Mouse (Mus musculus) MEL (cell line): ENCODE results near the gene Fars2. TPM values are rescaled to one million over a fixed set of nuclear protein-coding genes. Genes with fewer than 3 reads are reported as not detected.

Experiments
- DNase-seq: peaks from one replicate; pipeline ENCODE4 v3.0.0; 2011; ENCODE audit warnings: low read depth, low spot score
- H3K27ac ChIP-seq: 2 replicates; pipeline ENCODE4 v1.5.1; 2012; ENCODE audit warnings: low read depth, mild to moderate bottlenecking, control low read depth, low read length, moderate library complexity; ENCODE audit not compliant: control insufficient read depth
- H3K27me3 ChIP-seq, 2 experiments: fragments of 150-350 bp in 1 of 2; sonication (generic) in 1 of 2; 2 replicates each; pipeline ENCODE4 v1.6.1; 2012; ENCODE audit warnings: low read length in 2 of 2, mild to moderate bottlenecking in 2 of 2, improper control_type of control experiment in 1 of 2, moderate library complexity in 1 of 2; ENCODE audit not compliant: insufficient read depth in 2 of 2, control insufficient read depth in 1 of 2
- H3K36me3 ChIP-seq, 2 experiments: 2 replicates each; pipeline ENCODE4 v1.6.1; 2012 to 2014; ENCODE audit warnings: low read length in 2 of 2, improper control_type of control experiment in 1 of 2, inconsistent platforms in 1 of 2, mild to moderate bottlenecking in 1 of 2; ENCODE audit not compliant: insufficient read depth in 2 of 2, control insufficient read depth in 1 of 2
- H3K4me1 ChIP-seq, 2 experiments: fragments of 150-350 bp in 1 of 2; sonication (generic) in 1 of 2; 2 replicates each; pipeline ENCODE4 v1.6.1; 2012; ENCODE audit warnings: low read length in 2 of 2, improper control_type of control experiment in 1 of 2, mild to moderate bottlenecking in 1 of 2; ENCODE audit not compliant: insufficient read depth in 2 of 2, control insufficient read depth in 1 of 2
- H3K4me3 ChIP-seq, 2 experiments: fragments of 150-350 bp in 1 of 2; sonication (generic) in 1 of 2; 2 replicates each; pipeline ENCODE4 v1.5.1; 2012; ENCODE audit warnings: low read depth in 2 of 2, low read length in 2 of 2, mild to moderate bottlenecking in 2 of 2, moderate library complexity in 2 of 2, control low read depth in 1 of 2, improper control_type of control experiment in 1 of 2; ENCODE audit not compliant: control insufficient read depth in 1 of 2, insufficient read depth in 1 of 2
- H3K79me2 ChIP-seq: 2 replicates; pipeline ENCODE4 v1.6.1; 2012; ENCODE audit warnings: mild to moderate bottlenecking, low read length, moderate library complexity; ENCODE audit not compliant: control insufficient read depth, poor library complexity, insufficient read depth
- H3K9ac ChIP-seq: 2 replicates; pipeline ENCODE4 v1.6.1; 2012; ENCODE audit warnings: low read depth, mild to moderate bottlenecking, control low read depth, low read length, moderate library complexity; ENCODE audit not compliant: control insufficient read depth, poor library complexity, severe bottlenecking
- H3K9me3 ChIP-seq: fragments of 150-350 bp; sonication (generic); replicated peaks from 2 replicates; pipeline ENCODE4 v1.6.1; 2012; ENCODE audit warnings: mild to moderate bottlenecking, low read length, improper control_type of control experiment, moderate library complexity; ENCODE audit not compliant: insufficient read depth
- CHD1 ChIP-seq: IDR thresholded peaks from 2 replicates; pipeline ENCODE4 v1.6.1; 2012; ENCODE audit warnings: low read depth, mild to moderate bottlenecking, inconsistent platforms, low read length, improper control_type of control experiment
- EP300 ChIP-seq, 2 experiments: IDR thresholded peaks; 2 replicates each; pipeline ENCODE4 v1.6.1; 2011; ENCODE audit warnings: improper control_type of control experiment in 2 of 2, low read length in 2 of 2, low read depth in 1 of 2, mild to moderate bottlenecking in 1 of 2
- GATA1 ChIP-seq: IDR thresholded peaks from 2 replicates; pipeline ENCODE4 v1.6.1; 2011; ENCODE audit warnings: low read depth, low read length, improper control_type of control experiment
- MAZ ChIP-seq: IDR thresholded peaks from 2 replicates; pipeline ENCODE4 v1.6.1; 2012; ENCODE audit warnings: low read depth, mild to moderate bottlenecking, inconsistent platforms, low read length, improper control_type of control experiment
- MYB ChIP-seq: IDR thresholded peaks from 2 replicates; pipeline ENCODE4 v1.6.1; 2011; ENCODE audit warnings: mild to moderate bottlenecking, low read depth, low read length, improper control_type of control experiment
- NRF1 ChIP-seq: IDR thresholded peaks from 2 replicates; pipeline ENCODE4 v1.6.1; 2014; ENCODE audit warnings: low read depth, mild to moderate bottlenecking, inconsistent platforms, low read length, improper control_type of control experiment, moderate library complexity; ENCODE audit not compliant: poor library complexity, insufficient read depth, severe bottlenecking
- POLR2AphosphoS5 ChIP-seq: IDR thresholded peaks from 2 replicates; pipeline ENCODE4 v1.6.1; 2012; ENCODE audit warnings: low read depth, borderline replicate concordance, mild to moderate bottlenecking, inconsistent platforms, low read length, moderate library complexity, mixed read lengths
- RAD21 ChIP-seq: IDR thresholded peaks from 2 replicates; pipeline ENCODE4 v1.6.1; 2011; ENCODE audit warnings: mild to moderate bottlenecking, low read depth, low read length, improper control_type of control experiment
- RCOR1 ChIP-seq: IDR thresholded peaks from 2 replicates; pipeline ENCODE4 v1.6.1; 2012; ENCODE audit warnings: low read depth, mild to moderate bottlenecking, inconsistent platforms, low read length, improper control_type of control experiment
- SIN3A ChIP-seq: IDR thresholded peaks from 2 replicates; pipeline ENCODE4 v1.6.1; 2012; ENCODE audit warnings: low read length, improper control_type of control experiment, inconsistent platforms
- TAL1 ChIP-seq: IDR thresholded peaks from 2 replicates; pipeline ENCODE4 v1.6.1; 2012; ENCODE audit warnings: mild to moderate bottlenecking, inconsistent platforms, low read length, moderate library complexity, mixed read lengths
- TBP ChIP-seq: IDR thresholded peaks from 2 replicates; pipeline ENCODE4 v1.8.0; 2011; ENCODE audit warnings: low read depth, low read length, improper control_type of control experiment
- TCF12 ChIP-seq: IDR thresholded peaks from 2 replicates; pipeline ENCODE4 v1.6.1; 2014; ENCODE audit warnings: low read depth, mild to moderate bottlenecking, inconsistent platforms, low read length, improper control_type of control experiment, moderate library complexity
- UBTF ChIP-seq: IDR thresholded peaks from 2 replicates; pipeline ENCODE4 v1.6.1; 2012; ENCODE audit warnings: low read depth, mild to moderate bottlenecking, inconsistent platforms, low read length, improper control_type of control experiment, moderate library complexity, borderline replicate concordance; ENCODE audit not compliant: insufficient read depth
- USF2 ChIP-seq, 2 experiments: IDR thresholded peaks; 2 replicates each; pipeline ENCODE4 v1.6.1; 2011 to 2012; ENCODE audit warnings: improper control_type of control experiment in 2 of 2, low read length in 2 of 2, borderline replicate concordance in 1 of 2, inconsistent platforms in 1 of 2, low read depth in 1 of 2, mild to moderate bottlenecking in 1 of 2; ENCODE audit not compliant: insufficient read depth in 1 of 2
- ZMIZ1 ChIP-seq: IDR thresholded peaks from 2 replicates; pipeline ENCODE4 v1.6.1; 2012; ENCODE audit warnings: low read depth, mild to moderate bottlenecking, inconsistent platforms, low read length, improper control_type of control experiment, moderate library complexity
- polyA plus RNA-seq, 2 experiments: library from polyadenylated mRNA; stranded (reverse) in 1 of 2; unstranded in 1 of 2; fragments of >175 nt in 1 of 2; fragments of >200 nt in 1 of 2; gene quantifications; 2 replicates each; pipeline versions ENCODE4 v1.2.1 to v1.2.4; 2012; ENCODE audit warnings: low replicate concordance in 2 of 2, low read depth in 1 of 2; ENCODE audit not compliant: insufficient read length in 2 of 2, insufficient read depth in 1 of 2, missing spikeins in 1 of 2
- total RNA-seq: library from RNA; depleted of rRNA; stranded (reverse); fragments of 300-350 nt; gene quantifications from 2 replicates; pipeline ENCODE4 v1.2.3, GENCODE M21; 2012

Gene Fars2
- total and polyA plus RNA-seq, 3 experiments: 32.6 to 39.2 TPM; not detected in 1

DNA sequence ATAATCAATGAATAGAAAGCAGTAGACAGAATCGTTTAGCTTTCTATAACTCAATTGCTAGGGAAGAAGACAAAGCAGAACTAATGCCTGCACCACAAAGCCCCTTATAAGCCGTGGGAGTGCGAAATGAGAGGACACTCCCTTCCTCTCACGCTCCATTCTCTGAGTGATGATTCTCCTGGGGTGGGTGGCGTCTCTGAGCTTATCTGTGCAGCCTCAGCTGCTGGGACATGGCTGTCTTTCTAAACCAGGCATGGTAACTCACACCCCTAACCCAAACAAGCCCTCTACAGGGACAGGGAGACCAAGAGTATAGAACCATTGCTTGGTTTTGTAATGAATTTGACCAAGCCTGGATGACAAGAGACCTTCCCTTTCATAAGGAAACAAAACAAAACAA lies 217.5 kb downstream of the Fars2 start:
- Histone ChIP-seq H3K27me3 (no peaks in the 10 kb centered on the region), H3K36me3 (peaks cover 0 to 6% of the 10 kb centered on the region in 2 experiments; a peak in 2 of 4 replicates), H3K79me2 (no peaks in the 10 kb centered on the region), H3K9ac (no peak overlapping the region), H3K4me1 (peaks cover 0 to 8% of the 10 kb centered on the region in 2 experiments; a peak in 2 of 4 replicates), H3K4me3 (no peak overlapping the region), H3K9me3 (no peaks in the 10 kb centered on the region), H3K27ac (no peak overlapping the region)
- TF ChIP-seq MAZ: no peak
- TF ChIP-seq TAL1: peak; percentile 56
- TF ChIP-seq POLR2AphosphoS5: no peak
- TF ChIP-seq NRF1: peak; percentile 40; the same call in 1 of the 2 replicates
- TF ChIP-seq TCF12: 0 out of 2 replicates have a peak, but pooled peaks have one; percentile 33
- TF ChIP-seq RAD21: no peak
- TF ChIP-seq EP300 (IDR thresholded peaks at IDR 0.05; ENCODE audit: low read depth in 1 of 2, low read length in 2 of 2): peak; percentile 30 to 32; a peak in 1 of 4 replicates
- no peak for TF ChIP-seq TBP
- TF ChIP-seq GATA1: peak; percentile 64
- TF ChIP-seq CHD1: no peak
- no peak for TF ChIP-seq USF2 (IDR thresholded peaks at IDR 0.05; ENCODE audit: borderline replicate concordance in 1 of 2, insufficient read depth in 1 of 2, low read depth in 1 of 2, low read length in 2 of 2)
- DNase-seq: peak; percentile 71

DNA sequence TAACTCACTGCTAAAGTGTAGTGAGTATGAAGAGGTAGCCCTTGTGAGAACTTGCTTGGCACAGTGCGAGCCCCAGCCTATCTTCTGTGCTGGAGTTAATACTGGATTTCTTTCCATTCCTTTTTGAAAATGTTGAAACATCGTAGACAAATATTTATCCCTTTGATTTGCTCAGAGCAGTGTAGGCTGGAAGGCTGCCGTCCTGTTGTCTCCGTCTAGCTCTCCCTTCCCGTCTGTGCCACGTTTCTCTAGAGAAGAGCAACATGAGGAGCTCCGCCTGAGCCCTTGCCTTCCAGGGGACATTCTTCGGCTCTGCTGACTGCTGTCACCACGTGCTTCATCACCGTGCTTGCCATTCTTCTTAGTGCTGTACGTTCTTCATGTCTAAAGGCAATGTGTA lies 234.3 kb downstream of the Fars2 start:
- H3K27ac ChIP-seq: no peak overlapping the region
- H3K36me3 ChIP-seq: 0 out of 4 replicates have a peak, but pooled peaks cover 0 to 3% of the 10 kb centered on the region in 2 experiments
- H3K4me1 ChIP-seq: no peaks in the 10 kb centered on the region
- no peak overlapping the region for H3K4me3 ChIP-seq
- TF ChIP-seq RCOR1: no peak
- TF ChIP-seq SIN3A: no peak
- TF ChIP-seq UBTF: no peak
- H3K79me2 ChIP-seq: no peaks in the 10 kb centered on the region
- no peaks in the 10 kb centered on the region for H3K9me3 ChIP-seq
- H3K27me3 ChIP-seq: no peaks in the 10 kb centered on the region
- no peak for DNase-seq
- H3K9ac ChIP-seq: no peak overlapping the region

DNA sequence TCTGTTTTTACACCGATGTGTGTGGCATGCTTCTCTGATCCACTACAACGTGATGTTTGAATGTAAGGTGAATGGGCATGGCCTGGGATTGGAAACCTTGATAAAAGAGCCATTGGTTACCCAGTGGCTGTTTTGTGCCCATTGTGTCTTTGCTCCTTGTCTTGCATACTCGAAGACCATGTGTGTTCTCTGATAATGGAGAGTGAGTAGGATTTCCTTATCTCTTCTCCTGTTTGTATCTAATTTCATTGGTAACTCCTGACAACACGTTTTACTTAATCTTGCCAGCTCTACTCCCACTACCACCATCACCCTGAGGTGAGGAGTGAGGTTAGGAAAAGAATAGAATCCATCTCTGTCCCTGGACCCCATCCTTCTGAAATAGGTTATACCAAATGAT lies 240.3 kb downstream of the Fars2 start:
- Histone ChIP-seq H3K79me2 (no peaks in the 10 kb centered on the region), H3K27me3 (no peaks in the 10 kb centered on the region), H3K27ac (no peak overlapping the region), H3K9ac (no peak overlapping the region), H3K4me1 (peaks cover 4 to 7% of the 10 kb centered on the region in 2 experiments), H3K4me3 (no peak overlapping the region), H3K36me3 (peaks cover 0 to 10% of the 10 kb centered on the region in 2 experiments; a peak in 2 of 4 replicates), H3K9me3 (no peaks in the 10 kb centered on the region)
- TF ChIP-seq TCF12: peak; percentile 59; the same call in 1 of the 2 replicates
- peak; percentile 74 for TF ChIP-seq GATA1
- peak; percentile 54 to 67; a peak in 3 of 4 replicates for TF ChIP-seq EP300 (IDR thresholded peaks at IDR 0.05; ENCODE audit: low read depth in 1 of 2, low read length in 2 of 2)
- TF ChIP-seq RCOR1: 0 out of 2 replicates have a peak, but pooled peaks have one; percentile 30
- no peak for TF ChIP-seq MYB
- TF ChIP-seq ZMIZ1: no peak
- peak; percentile 30 for DNase-seq
